In the genomic region with DNA sequence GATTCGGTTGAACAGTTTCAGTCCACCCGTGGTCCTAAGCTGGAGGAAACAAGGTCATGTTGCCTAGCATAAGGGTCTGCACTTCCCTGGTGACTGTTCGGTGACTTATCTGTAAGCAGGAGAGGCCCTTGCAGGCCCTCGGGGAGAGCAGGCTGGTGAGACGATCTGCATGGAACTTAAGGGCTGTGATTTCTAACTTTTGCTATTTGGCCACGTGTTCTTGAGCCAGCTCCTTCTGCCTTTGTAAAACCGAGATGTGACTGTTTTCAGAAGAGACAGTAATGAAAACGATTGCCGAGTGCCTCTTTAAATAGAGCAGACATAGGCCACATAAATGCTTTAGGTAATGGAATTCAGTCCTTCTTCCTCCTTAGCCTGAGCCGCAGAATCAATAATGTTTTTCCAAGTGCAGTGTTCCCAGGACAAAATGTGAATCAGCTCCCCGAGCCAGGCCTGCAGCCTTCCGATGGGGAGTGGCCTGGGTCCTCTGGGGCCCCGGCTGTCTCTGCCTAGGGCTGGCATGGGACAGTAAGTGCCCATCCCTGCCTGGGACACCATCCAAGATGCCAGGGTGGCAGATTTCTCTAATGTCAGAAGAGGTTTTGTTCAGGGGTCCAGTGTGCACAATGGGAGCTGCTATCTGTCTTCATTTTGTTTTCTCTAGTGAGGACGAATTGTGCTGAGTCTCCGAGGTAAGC, we compare ENCODE assay signal across 10 mouse cellular contexts. TPM values are rescaled to one million over a fixed set of nuclear protein-coding genes. Genes with fewer than 3 reads are reported as not detected.
A peak's percentile ranks its signal among the peaks of the same experiment; 100 is the strongest.
DNase-seq lines count a peak whose midpoint lies in the region; ATAC-seq and TF ChIP-seq lines count a peak whose summit lies in the region.
"Had no signal": no experiment of that assay in that cellular context is flagged by ENCODE, and none has a peak within 500 bp of the region (broad histone marks: within the 10 kb centered on the region; RNA-seq: fewer than 3 reads in every experiment).

No protein-coding gene starts in this region.

- no peak overlapping the region for H3K4me3 ChIP-seq in heart, embryonic 13.5 days
- H3K4me3 ChIP-seq in hindbrain, embryonic 11.5 days (ENCODE audit: low read depth, low read length), result no peak overlapping the region
- H3K4me3 ChIP-seq in midbrain, embryonic 15.5 days, result no peak overlapping the region

- ATAC-seq in heart, embryonic 13.5 days (ENCODE audit: extremely low read depth, insufficient number of reproducible peaks, low FRiP score, low TSS enrichment), result no peak
- no peak for ATAC-seq in hindbrain, embryonic 11.5 days (ENCODE audit: low FRiP score)
- 0 out of 2 replicates have a peak, but pooled peaks have one; percentile 10 for ATAC-seq in midbrain, embryonic 15.5 days (replicated peaks)
- ATAC-seq: Patski had no signal

- no peaks in the 10 kb centered on the region for H3K27me3 ChIP-seq in heart, embryonic 13.5 days (replicated peaks)
- no peaks in the 10 kb centered on the region for H3K27me3 ChIP-seq in hindbrain, embryonic 11.5 days (ENCODE audit: control insufficient read depth, insufficient read depth, low read length)
- no peaks in the 10 kb centered on the region for H3K27me3 ChIP-seq in midbrain, embryonic 15.5 days (replicated peaks)
- H3K27me3 ChIP-seq: Patski had no signal

- no peak for TF ChIP-seq CTCF in brain, embryonic 14.5 days (IDR thresholded peaks at IDR 0.05; ENCODE audit: borderline replicate concordance, extremely low read depth, insufficient read depth, insufficient read length)

- peaks cover 71% of the 10 kb centered on the region for H3K4me1 ChIP-seq in heart, embryonic 13.5 days
- peaks cover 10% of the 10 kb centered on the region; the same call in 1 of the 2 replicates for H3K4me1 ChIP-seq in hindbrain, embryonic 11.5 days (replicated peaks; ENCODE audit: control insufficient read depth, insufficient read depth, low read length)
- peaks cover 31% of the 10 kb centered on the region for H3K4me1 ChIP-seq in midbrain, embryonic 15.5 days

- no peaks in the 10 kb centered on the region for H3K36me3 ChIP-seq in heart, embryonic 13.5 days
- no peaks in the 10 kb centered on the region for H3K36me3 ChIP-seq in hindbrain, embryonic 11.5 days (ENCODE audit: control insufficient read depth, insufficient read depth, low read length)
- H3K36me3 ChIP-seq in midbrain, embryonic 15.5 days (replicated peaks), result no peaks in the 10 kb centered on the region

- peak overlapping the region; percentile 62 for H3K9ac ChIP-seq in heart, embryonic 13.5 days
- H3K9ac ChIP-seq in hindbrain, embryonic 11.5 days (ENCODE audit: low read depth, low read length), result peak overlapping the region; percentile 12; the same call in 1 of the 2 replicates
- no peak overlapping the region for H3K9ac ChIP-seq in midbrain, embryonic 15.5 days

- no peak for TF ChIP-seq POLR2A in brain, embryonic 14.5 days (IDR thresholded peaks at IDR 0.05; ENCODE audit: borderline replicate concordance, extremely low read depth, insufficient read depth, insufficient read length, poor library complexity, severe bottlenecking)

- peak overlapping the region; percentile 28; the same call in 1 of the 2 replicates for H3K4me2 ChIP-seq in heart, embryonic 13.5 days
- H3K4me2 ChIP-seq in hindbrain, embryonic 11.5 days (replicated peaks; ENCODE audit: low read depth, low read length), result no peak overlapping the region
- H3K4me2 ChIP-seq in midbrain, embryonic 15.5 days, result no peak overlapping the region
- H3K4me2 ChIP-seq: liver, embryonic 11.5 days had no signal

- peak overlapping the region; percentile 90 for H3K27ac ChIP-seq in heart, embryonic 13.5 days (replicated peaks)
- peak overlapping the region; percentile 4 for H3K27ac ChIP-seq in hindbrain, embryonic 11.5 days (ENCODE audit: low read depth, low read length)
- peak overlapping the region; percentile 4 for H3K27ac ChIP-seq in midbrain, embryonic 15.5 days

- no peaks in the 10 kb centered on the region for H3K9me3 ChIP-seq in heart, embryonic 13.5 days
- no peaks in the 10 kb centered on the region for H3K9me3 ChIP-seq in hindbrain, embryonic 11.5 days (ENCODE audit: control insufficient read depth, low read length)
- H3K9me3 ChIP-seq in midbrain, embryonic 15.5 days, result no peaks in the 10 kb centered on the region

- DNase-seq in heart, postnatal 4 days, result no peak
- DNase-seq in brain, embryonic 14.5 days (ENCODE audit: low read depth), result peak; percentile 53
- DNase-seq in hindbrain, embryonic 11.5 days (ENCODE audit: low spot score), result no peak
- no peak for DNase-seq in urinary bladder, postnatal 36 days (ENCODE audit: low spot score in 2 of 2)
- DNase-seq in layer of hippocampus, adult 9-11 months, result no peak
- DNase-seq in urinary bladder, adult 18-20 months (ENCODE audit: low spot score in 2 of 2), result no peak

- WGBS in heart, embryonic 13.5 days, result 21% methylated on average over 15 of the region's 15 CpGs
- WGBS in hindbrain, embryonic 11.5 days, result 44% methylated on average over 15 of the region's 15 CpGs
- WGBS in midbrain, embryonic 15.5 days, result 33% methylated on average over 15 of the region's 15 CpGs

RNA-seq across cellular contexts. Expression of a gene that starts 34.8 kb away (rescaled TPM):
- 95.5 and 111 TPM in 2 replicates for polyA plus RNA-seq in heart, embryonic 13.5 days (2015; fragmentation: Nextera tagmentation; extraction: Ambion mirVana)
- 10 to 100 TPM; 48.7 to 50.8 TPM for total RNA-seq in heart, postnatal 4 days (2021)
- polyA plus RNA-seq in brain, embryonic 14.5 days (2012; rRNA removed), result 82.8 and 88.5 TPM in 2 replicates
- polyA plus RNA-seq in hindbrain, embryonic 11.5 days (2014; fragmentation: Nextera tagmentation; extraction: Ambion mirVana), result 179 and 180 TPM in 2 replicates
- 125 and 128 TPM in 2 replicates for polyA plus RNA-seq in midbrain, embryonic 15.5 days (2015; fragmentation: Nextera tagmentation; extraction: Ambion mirVana)

Comparison
In these comparisons a context has a peak if more than half of its experiments do, and no peak if none do; other contexts are left out.
1. H3K27ac ChIP-seq: peak in every context shown above with its lines; median percentile 90 in heart, embryonic 13.5 days; 4 in hindbrain, embryonic 11.5 days; 4 in midbrain, embryonic 15.5 days.